Mouse (Mus musculus): Measurements from ENCODE around the gene Gm21317. TPM values are rescaled to one million over a fixed set of nuclear protein-coding genes. Genes with fewer than 3 reads are reported as not detected.
"Not testable (repeated sequence)": the region's sequence is repeated elsewhere in the genome, so short reads cannot be mapped to it uniquely, and the experiment has no call there.

Gm21317 gene
- polyA plus RNA-seq (2015; fragmentation: Nextera tagmentation; extraction: Ambion mirVana) = not detected in 2 replicates

GRCm38 (mm10) chrY:82224927-82225326 is at the start of gene Gm21317:
TSS of gene Gm21317 (plus strand) at chrY:82225227.
- H3K4me2 ChIP-seq; ATAC-seq (replicated peaks; ENCODE audit: insufficient number of reproducible peaks, insufficient read depth, low FRiP score, low read depth); H3K9me3 ChIP-seq (replicated peaks); H3K9ac ChIP-seq; H3K36me3 ChIP-seq; H3K27me3 ChIP-seq; H3K4me1 ChIP-seq (replicated peaks); H3K27ac ChIP-seq; H3K4me3 ChIP-seq: not testable (repeated sequence)
- WGBS = no CpG with 5 or more reads among the region's 6 CpGs

Measured in heart, embryonic 15.5 days (tissue).